Mouse (Mus musculus) cerebellum, adult 11-12 months (tissue): ENCODE data around the gene Epn3.
A peak's percentile ranks its signal among the peaks of the same experiment; 100 is the strongest.

Experiments
- DNase-seq: peaks from one replicate; pipeline ENCODE4 v3.0.0; 2022

Epn3 gene

DNA sequence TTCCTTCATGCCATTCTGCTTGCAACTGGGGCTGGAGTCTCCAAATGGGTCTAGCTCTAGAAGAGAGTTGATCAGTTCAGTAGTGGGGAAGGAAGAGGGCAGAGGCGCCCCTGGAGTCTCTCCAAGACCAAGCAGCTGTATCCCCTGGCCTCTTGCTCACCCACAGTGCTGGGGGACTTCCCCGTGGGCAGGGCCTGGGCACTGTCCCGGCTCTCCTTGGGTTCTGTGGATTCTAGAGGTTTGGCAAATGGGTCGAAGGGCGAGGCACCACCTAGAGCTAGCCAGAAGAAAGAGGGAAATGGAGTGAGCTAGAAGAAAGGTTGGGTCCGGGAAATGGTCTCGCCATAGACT lies 8.1 kb downstream of the Epn3 start:
- peak; percentile 26 for DNase-seq

DNA sequence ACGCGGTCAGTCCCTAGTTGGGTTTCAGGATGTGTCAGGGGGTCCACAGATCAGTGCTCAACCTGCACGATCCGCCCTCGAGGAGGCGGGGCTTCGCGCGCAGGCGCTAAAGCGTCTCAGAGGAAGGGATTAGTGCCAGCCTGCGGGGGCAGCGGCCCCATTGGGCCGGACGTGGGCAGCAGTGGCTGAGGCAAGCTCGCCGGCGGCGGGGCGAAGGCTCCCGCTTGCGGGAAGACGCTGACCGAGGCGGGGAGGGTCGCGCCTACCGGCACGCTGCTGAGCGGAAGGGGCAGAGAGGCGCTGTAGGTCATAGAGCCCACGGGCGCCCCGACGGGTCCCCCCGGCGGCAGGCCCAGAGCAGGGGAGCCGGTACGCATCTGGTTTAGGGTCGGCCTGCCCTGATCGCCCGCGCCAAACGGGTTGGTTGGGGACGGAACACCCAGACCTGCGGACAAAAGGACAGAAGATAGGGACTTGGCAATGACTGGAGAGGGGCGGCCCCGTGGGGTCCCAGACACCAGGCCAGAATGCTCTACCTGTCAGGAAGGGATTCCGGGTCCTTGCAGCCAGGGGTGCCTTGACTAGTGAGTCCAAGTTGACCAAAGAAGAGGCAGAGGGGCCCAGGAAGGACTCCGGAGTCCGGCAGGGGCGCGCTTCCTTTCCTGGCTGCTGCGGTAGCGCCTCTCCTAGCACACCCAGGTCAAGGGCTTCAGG lies 8.6 kb downstream of the Epn3 start:
- peak; percentile 43 for DNase-seq

DNA sequence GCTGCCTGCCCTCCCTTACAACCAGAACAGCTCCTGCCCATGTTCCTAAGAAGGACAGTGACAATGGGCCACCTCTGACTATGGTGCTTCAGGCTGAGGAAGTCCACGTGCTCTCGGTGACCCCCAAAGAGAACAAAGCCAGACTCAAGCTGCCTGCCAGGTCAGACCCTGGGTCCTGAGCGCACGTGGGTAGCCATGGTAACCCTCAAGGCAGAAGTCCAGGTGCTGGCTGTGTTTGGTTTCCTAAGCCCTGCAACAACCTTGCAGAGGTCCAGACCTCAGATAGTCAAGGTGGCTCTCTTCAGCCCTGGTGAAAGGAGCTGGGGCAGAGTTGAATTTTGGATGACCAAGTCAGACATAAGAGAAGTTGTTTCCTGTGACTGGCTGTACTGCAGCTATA lies 10.0 kb downstream of the Epn3 start:
- DNase-seq, result peak; percentile 23

DNA sequence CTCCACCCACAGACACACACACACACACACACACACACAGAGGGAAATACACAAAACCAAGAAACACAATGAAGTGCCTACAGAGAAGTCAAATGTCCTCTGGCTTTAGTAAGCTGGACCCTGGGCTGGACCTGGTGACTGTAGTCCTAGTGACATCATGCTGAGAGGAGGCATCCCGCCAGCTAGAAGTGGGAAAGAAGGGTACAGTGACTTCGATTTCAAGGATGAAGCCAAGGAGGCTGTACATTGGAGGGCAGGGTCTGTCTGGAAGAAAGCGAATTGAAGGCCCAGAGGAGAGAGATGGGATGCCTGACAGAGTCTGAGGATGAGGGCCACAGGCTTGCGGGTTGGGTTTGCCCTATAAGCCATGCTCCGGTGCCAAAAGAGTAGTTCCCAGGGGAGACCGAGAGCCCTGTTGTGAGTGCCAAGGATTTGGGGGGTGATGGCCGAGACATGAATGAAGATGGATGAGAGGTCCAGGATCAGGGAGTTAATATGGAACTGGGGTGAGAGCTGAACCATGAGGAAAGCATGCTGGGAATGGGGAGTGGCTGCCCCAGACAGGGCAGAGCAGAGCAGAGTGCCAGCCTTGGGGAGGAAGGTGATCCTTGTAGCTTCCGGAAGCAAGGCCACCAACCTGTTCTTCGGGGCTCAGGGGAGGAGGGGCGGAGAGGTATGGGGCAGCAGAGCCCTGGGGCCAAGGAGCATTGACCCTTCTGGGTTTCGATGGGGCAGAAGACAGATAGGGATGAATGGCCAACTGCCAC lies 10.8 kb downstream of the Epn3 start:
- peak; percentile 42 for DNase-seq

DNA sequence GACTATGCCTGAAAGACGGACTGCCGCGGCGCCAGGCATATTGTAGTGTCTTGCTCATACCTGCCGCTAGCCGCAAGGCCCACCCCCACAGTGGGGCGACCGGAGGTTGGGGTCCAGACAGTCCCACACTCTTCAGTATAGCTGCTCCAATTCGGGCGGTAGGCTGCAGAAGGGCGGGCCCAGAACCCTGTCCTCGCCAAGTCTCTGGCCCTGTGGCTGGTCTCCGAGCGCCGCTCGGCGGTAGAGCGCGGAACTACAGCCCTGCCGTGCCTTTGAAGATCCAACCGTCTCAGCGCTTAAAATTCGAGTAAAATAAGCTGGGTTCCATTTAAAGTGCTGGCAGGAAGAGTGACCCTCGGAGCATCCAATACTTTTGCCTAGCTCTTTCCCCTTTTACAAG lies 13.8 kb downstream of the Epn3 start, which contains the start of gene Spata20:
Spata20 (minus strand) TSS at position 179 of the 400 bp plus-strand sequence.
- DNase-seq, result peak; percentile 87

DNA sequence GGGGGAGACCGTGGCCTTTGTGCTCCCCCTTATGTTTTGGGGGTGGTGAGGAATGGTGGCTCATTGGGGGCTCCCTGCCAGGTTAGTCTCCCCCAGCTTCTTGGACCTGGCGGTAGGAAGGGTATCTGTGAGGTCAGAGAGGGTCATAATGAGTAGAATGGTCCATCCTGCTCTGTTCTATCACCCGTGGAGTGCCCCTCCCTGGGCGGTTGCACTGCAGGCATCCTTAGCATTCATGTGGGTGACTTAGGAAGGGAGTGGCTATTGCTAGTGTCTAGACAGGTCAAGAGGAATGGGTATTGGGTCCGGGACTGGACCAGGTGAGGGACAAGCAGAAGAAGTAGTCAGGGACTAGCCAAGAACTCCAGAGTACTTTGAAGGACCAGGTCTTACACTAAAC lies 14.6 kb downstream of the Epn3 start:
- DNase-seq, result no peak

DNA sequence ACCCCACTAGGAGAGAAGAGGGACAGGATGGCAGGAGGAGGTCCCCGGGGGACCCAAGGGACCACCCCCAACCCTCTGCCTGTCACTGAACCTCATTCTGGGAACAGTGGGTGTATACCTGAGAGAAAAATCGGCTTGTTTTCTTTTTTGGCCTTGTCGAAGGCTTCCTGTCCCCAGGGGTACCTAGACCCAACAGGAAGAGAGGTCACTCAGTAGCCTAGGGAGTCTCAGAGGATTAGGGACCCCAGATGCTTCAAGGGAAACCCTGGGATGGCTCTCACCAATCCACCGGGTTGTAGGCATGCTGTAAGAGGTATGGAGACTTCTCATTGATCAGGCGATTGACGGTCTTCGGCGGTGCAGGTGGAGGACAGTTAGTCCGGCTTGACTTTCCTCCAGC lies 15.1 kb downstream of the Epn3 start:
- no peak for DNase-seq

DNA sequence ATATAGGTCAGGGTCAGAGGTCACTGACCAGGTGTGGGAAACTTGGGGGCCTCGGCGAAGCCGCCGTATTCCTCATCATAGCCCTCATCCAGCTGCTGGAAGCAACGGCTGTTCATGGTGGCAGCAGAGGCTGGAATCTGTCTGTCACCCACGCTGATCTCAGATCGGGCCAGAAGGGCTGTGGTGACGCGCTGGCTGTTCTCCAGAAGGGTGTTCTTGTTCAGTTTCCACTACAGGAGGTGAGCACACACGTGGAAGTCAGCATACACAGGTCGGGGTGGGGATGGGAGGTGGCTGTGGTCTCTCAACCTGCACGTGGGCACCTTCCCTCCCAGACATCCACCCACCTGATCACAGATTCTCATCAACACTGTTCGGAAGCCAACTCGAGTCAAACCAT lies 15.9 kb downstream of the Epn3 start:
- peak; percentile 72 for DNase-seq

DNA sequence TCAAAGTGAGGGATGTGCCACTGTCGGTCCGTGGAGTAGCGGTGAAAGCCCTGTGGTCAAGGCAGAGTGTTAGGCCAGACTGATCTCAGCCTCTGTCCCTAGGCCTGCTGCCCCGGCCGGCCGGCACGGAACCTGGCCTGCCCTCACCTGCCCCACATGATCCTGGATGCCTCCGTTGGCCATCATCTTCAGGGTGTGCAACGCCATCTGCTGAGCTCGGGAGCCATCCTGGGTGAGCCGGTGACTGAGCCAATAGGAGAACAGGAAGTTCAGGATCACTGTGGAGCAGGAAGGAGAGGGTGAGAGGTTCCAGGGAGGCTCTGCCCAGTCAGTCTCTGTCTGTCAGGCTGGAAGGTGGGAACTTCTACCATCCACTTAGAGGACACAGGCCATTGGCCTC lies 16.3 kb downstream of the Epn3 start:
- DNase-seq, result peak; percentile 92

DNA sequence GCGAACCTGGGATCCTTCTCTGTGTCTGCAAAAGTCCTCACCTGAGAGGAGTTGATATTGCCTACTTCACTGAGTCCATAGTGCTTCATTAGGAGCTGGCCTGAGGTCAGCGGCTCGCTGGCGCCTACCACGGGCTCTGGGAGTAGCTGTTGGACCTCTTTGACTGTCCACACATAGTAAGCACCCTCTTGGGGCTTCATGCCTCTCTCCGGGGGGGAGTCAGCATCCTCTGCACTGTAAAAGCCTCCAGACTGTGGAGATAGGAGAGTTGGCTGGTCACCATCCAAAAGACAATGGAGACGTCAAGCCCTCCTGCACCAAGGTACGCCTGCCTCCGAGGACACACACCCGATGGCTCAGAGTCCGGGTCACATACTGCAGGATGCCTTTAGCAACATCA lies 17.0 kb downstream of the Epn3 start:
- DNase-seq, result peak; percentile 66

DNA sequence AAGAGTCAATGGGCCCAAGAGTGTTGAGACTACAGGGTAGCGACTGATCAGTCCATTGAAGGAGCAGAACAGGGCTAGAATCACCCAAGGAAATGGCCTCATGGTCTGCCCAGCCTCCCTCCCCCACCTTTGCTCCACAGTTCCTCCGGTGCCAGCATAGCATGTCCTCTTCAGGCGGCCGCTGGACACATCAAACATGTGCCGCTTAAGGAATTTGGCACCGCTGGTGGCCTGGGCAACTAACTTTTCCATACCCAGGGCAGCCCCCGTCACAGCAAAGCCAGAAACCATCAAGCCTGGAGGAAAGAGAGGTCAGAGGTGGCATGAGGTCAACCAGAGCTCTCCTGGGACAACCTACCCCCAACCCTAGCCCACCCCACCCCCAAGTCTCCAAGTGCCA lies 17.8 kb downstream of the Epn3 start:
- no peak for DNase-seq

DNA sequence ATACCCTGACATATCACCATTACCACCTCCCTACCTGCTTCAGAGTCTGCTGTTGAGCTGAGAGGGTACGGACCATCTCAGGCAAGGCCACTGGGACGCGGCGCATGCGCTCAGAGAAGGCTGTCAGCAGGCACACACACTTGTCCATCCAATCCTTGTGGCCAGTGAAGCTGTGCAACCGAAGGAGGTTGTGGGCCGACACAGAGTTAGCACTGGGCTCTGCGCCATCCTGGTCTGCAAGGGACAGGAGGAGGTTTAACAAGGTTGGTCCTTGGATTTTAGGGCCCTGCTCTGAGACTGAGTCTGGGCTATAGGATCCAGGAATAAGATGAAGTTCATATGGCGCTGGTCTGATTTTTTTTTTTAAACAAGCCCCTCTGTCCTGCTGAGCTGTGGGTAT lies 19.4 kb downstream of the Epn3 start:
- DNase-seq, result no peak

DNA sequence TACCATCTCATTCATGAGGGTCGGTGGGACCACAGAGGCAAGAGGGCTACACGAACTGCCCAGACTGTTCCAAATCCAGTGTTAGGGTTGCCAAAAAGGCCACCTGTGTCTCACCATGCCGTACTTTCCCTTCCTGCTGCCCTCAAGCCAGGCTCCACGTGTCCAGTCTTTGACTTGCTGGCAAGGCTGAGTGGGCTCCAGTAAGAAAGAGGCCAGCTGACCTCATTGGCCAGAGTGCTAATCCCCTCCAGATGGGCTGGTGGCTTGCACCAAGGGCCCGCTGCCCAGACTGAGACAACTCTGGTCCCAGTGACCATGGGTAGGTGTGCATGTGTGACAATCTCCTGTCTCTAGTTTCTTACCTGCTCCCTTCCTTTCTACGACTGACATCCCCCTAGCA lies 22.1 kb downstream of the Epn3 start:
- peak; percentile 90 for DNase-seq

DNA sequence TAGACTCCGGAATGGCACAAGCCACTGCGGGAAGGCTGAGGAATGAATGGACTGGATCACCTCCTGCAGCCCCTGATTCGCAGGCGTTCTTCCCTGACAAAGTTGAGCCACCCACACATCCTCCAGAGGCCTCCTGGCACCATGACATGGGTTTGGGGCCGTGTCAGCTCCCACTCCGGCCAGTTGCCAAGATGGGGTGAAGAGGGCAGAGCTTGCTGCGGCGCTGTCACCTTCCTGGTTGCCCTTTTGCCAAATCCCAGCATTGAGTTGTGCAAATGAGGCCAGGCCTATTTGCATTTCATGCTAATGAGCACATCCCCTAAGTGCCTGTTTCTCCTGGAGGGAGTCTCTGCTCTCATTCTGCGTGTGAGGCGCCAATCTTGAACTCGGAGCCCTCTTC lies 24.1 kb downstream of the Epn3 start:
- DNase-seq, result no peak

DNA sequence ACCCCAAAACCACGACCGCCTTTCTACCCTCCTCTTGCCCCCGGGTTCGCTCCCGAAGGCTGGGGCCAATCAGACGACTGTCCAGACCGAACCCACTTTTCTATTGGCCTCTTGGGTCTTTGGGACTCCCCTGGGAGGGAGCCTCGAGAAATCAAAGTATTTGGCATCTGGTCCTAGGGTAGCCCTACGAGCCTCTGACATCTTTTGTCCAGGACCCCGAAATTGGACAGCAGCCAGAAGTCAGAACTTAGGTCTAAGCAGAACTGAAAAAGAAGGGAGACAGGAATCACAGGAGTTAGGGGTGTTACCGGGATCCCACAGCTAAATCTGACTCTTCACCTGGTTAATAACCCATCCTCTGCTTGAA lies 25.2 kb downstream of the Epn3 start:
- DNase-seq, result no peak

DNA sequence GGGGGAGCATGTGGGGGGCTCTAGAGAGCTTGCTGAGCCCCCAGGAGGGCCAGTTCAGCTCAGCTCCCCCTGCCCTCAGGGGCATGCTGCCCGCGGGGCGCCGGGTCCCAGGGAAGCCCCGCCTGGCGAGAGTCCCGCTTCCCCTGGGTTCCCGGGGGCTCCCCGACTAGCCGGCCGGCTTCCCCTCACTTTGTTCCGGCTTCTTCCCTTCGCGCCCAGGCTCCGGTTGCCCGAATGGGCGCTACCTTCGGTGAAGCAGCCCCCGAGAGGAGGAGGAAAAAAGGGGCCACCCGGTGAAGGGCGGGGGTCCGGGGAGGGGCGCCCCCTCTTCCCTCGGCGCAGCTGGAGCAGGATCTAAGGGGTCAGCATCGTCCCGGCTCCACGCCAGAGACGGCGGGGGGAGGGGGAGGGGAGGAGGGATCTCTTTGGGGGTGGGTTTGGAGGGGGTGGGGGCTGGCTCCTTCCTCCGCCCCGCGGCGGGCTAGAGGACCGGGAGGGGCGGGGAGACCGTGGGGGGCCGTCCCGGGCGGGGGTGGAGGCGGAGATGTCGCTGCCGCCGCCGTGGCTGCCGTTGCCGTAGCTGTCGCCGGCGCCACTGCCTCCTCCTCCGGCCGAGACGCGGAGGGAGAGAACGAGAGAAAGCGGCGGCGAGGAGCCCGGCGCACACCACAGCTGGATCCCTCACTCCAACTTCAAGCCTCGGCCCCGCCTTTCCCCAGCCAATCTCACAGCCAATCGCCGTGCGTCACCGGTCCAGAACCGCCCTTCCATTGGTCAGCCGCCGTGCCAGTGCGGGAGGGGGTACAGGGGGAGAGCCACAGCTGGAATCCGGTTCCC lies 25.8 kb downstream of the Epn3 start, which contains the start of gene Cacna1g:
Cacna1g (minus strand) TSS at position 492 of the 837 bp plus-strand sequence.
- DNase-seq, result peak; percentile 83

DNA sequence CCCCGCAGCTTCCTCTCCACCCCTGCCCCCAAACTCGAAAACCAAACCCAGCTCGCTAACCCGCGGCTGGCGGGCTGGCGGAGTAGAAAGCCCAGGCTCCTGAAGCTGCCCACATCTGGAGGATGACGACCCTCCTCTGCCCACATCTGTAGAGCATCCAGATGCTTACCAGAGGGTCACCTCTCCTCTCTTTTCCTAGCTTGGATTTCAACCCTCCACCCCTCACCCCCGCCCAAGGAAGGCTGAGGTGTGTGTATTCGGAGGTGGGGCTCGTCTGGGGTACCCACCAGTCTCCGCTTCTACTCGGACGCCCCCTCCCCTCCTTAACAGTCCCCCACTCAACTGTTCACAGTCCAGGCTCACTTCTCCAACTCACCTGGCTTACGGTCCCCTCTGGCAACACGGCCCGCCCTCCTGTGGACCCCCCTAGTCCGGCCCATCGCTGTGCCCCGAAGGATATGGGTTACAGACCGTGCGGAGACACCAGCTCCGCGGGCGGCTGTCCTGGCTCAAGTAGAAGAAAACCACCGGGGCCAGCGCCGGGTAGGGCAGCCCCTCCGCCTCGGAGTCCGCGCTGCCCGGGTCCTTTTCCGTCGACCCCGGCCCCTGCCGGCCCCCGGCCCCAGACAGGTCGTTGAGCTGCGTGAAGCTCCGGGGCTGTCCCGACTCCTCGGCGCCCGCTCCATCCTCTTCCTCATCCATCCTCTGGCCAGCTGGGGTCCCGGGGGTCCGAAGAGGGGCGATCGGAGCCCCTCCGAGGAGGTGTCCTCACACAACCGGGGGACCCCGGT lies 26.7 kb downstream of the Epn3 start:
- no peak for DNase-seq

DNA sequence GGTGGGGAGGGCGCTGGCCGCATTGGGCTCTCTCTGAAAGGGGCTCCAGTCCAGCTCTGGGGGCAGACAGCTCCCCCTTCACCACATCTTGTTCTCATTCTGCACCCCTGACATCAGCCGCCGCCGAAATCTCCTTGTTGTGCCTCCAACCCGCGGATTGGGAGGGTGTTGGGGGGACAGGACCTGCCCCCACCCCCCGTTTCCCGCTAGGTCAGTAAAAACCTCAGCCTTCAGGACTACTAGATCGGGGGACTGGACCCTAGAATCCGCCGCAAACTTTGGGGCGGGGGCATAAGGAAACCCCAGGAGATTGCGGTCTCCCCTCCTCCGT lies 27.2 kb downstream of the Epn3 start:
- no peak for DNase-seq

DNA sequence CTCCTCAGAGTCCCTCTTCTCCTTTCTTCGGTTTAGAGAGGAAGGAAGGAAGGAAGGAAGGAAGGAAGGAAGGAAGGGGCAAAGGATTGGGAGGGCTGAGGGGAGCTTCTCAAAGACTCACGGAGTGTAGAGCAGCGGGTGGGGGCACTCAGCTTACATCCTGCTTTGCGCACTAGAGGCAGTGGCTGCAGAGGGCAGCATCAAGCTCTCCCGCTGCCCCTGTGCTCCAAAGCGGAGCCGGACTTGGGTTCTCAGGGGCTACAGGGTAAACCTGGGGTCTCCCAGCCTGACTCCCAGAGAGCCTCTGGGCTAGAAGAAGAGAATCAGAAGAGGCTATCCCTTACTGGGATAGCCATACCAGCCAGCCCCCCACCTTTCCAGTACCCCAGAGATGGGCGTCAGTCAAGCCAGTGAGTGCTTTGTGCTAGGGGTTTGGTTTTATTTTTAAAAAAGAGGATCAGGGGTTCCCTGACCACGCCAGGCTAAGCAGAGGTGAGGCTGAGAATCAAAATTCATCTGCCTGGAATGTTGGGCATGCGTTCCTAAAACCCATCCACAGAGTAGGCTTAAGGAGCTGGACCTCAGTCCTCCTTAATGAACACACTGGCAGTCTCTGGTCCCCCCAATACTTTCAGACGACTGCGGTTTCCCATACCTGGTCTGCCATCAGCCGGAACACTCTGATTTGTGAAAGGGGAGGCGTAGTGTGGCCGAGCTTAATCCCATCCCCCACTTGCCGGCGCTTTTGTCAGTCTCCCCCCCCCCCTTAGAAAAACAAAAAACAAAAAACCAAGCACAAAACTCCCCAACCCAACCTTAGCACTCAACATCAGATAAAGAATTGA lies 27.8 kb downstream of the Epn3 start:
- no peak for DNase-seq

DNA sequence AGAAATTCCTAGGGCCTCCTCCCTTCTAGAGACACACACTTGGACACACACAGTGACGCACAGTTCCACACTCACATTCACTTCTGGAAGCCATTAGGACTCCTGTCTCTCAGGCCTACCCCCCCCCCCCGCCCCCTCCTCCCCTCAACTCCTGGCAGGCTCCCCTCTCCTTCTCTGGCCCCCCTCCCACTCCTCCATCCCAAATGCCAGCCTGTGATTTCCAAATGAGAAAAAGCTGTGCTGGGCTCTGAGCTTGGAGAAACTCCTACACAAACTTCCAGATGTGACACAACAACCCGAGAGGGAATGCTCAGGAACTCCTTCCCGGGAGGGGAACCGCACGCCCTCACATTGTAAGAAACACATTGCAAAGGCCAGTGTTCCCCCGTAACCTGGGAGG lies 29.4 kb downstream of the Epn3 start:
- no peak for DNase-seq

DNA sequence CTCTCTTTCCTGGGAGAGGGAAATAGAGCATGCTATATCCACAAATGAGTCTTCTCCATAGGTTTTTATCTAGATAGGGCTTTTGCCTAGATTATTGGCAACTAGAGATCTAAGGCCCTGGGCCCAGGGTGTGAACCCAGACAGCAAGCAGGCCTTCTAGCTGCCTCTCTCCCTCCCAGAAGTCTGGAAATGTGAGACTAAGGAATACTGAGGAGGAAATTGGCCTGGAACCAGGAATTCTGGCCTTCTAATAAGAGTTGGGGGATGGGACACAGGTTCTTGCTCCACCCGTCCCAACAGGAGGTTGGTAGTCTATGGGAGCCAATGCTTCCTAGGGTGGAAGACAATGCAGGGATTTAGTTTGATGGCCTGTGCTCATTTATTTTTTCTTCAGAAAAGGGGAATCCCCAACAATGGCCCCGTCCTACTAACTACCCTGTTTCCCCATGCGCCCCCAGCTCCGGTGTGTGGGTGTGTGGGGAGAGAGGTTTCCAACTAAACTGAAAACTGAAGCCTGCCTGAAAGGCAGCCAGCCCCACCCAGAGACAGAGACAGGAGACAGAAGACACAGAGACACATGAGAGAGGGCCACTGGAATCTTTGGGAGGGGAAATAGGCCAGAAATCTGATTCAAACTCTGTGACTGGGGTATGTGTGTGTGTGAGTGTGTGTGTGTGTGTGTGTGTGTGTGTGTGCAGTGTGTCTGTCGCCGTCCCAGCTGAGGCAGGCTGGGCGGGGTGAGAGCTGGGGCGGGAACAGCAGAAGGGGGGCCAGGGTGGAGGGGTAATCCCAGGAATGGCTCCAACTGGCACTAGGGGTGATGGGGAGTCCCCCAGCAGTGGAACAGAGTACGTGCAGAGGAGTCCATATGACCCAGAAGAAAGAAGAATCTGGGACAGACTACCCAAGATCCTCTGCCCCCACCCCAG lies 30.4 kb downstream of the Epn3 start:
- no peak for DNase-seq
